Mouse (Mus musculus): ENCODE data around the gene A630023A22Rik.

A630023A22Rik gene

DNA sequence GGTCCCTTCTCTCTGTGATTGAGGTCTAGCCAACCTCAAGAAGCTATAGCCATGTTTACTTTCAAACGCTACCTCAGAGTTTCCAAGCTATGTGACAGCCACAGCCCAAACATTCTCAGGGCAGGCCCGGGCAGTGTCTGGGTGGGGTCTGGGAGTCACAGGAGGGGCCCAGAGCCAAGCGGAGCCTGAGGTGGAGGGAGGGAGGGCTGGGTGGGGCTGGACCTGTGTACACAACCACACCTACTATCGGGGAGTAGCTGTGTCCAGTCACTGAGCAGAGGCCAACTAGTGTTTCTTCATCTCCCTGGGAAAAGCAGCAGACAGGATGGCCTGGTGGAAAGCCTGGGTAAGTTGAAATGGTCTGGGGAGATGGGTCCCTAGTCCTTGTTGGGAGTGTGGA is 16.8 kb downstream of the A630023A22Rik start, which contains the start of gene Anxa8:
Anxa8 (plus strand) TSS at position 251 of the 400 bp plus-strand sequence.
- no peak for DNase-seq

DNA sequence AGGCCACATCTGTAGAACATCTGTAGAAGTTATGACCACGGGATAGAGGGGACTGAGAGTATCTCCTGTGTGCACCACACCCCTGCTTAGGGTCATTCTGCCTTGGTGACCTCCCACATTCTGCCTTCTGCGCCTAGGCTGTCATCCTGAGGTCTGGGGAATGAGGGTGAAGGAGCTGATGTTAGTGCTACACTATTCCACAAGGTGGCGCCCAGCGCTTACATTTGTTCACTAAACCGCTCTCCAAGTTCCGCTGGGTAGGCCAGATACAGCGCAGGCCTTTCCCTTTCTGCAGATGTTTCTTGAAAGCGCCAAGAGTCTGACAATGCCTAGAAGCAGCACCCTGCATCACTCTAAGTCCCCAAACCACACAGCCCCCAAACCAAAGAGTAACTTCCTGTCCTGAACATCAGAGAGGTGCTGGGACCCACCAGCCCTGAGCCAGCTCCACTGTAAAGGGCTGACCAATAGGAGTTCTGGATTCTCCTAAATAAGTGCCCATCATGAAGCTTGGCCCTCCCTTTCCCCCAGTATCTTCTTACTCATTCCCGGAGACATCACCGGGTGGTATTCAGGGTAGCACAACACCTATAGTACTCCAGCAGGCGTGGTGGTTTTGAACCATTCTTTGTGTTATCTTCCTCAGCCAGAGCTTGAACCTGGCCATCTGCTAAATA is 22.1 kb downstream of the A630023A22Rik start:
- no peak for DNase-seq

DNA sequence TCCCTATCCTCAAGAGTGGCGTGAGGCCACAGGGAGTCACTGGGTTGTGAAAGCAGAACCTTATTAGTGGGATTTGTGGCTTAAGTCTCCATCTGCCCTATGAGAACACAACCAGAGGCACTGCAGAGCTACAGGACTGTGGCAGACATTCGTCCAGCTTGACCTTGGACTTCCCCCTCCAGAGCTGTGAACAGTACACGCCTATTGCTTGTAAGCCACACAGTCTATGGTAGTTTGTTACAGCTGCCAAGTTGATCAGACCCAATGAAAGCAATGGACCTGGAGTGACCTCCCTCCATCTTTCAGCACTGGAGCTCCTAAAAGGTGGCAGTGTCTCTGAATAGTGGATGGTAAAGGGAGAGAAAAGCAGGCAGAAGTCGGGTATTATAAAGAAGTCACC is 24.3 kb downstream of the A630023A22Rik start:
- no peak for DNase-seq

DNA sequence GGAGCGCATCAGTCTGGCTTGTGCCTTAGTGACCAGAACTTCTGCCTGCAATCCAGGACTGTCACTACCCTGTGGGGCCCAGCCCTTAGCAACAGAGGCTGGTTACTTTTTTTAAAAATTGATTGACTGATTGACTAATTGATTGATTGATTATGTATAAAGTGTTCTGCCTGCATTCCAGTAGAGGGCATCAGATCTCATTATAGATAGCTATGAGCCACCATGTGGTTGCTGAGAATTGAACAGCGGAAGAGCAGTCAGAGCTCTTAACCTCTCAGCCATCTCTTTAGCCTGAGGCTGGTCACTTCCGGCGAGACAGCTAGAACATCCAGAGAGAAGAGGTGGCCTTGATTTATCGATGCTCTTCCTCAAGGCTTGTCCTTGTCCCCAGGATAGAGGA is 25.3 kb downstream of the A630023A22Rik start:
- no peak for DNase-seq

DNA sequence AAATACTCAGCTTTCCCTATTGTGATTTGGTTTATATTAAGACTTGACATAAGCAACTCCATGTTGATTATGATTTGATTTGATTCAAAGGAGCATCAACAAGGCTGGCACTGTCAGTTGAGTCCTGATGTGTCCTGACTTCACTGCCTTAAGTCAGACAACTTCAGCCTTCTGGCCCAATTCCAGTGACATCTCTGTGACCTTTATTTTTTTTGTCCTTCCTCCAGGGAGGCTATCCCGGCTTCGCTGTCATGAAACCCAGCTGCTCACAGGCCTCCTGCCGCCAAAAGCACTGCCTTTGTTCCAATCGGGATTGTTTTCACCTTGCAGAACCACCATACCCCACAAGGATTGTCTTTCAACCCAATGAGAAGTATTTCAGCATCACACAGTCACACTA is 27.2 kb downstream of the A630023A22Rik start:
- DNase-seq, result no peak

DNA sequence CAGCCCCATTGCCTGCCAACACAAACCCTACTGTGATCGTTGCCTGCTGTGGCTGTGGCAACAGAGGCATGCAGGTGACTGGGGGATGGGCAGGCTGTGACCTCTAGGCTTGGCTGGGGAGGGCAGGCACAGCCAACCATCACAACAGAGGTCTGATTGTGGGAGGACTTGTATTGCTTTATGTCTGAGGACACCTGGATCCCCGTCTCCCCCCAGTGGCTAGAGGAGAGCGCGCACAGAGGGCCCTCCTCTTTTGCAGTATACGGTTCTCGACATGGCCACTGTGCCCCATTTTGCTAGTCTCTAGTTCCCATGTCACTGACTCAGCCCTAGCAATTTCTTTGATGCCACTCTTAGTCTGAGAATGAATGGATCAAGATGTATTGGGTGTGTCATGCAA is 30.9 kb downstream of the A630023A22Rik start:
- no peak for DNase-seq

DNA sequence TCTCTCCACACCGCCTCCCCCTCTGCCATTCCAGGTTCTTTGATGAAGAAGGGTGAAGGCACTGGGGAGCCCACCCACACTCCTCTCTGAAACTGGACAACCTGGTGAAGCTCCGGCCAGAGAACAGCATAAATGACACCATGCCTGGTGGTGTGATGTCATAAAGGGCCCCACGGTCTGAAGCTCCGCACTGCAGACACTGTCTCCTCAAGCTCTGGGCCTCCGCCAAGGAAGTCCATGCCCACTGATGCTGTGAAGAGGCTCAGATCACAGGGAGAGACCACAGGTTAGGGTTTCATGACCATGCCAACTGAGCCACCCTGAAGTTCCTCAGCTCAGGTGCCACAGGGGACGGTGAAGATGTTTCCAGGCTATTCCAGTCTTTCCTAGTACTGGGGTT is 50.0 kb downstream of the A630023A22Rik start, which contains the start of gene Antxrl:
Antxrl (plus strand) TSS at position 192 of the 400 bp plus-strand sequence.
- DNase-seq, result no peak

DNA sequence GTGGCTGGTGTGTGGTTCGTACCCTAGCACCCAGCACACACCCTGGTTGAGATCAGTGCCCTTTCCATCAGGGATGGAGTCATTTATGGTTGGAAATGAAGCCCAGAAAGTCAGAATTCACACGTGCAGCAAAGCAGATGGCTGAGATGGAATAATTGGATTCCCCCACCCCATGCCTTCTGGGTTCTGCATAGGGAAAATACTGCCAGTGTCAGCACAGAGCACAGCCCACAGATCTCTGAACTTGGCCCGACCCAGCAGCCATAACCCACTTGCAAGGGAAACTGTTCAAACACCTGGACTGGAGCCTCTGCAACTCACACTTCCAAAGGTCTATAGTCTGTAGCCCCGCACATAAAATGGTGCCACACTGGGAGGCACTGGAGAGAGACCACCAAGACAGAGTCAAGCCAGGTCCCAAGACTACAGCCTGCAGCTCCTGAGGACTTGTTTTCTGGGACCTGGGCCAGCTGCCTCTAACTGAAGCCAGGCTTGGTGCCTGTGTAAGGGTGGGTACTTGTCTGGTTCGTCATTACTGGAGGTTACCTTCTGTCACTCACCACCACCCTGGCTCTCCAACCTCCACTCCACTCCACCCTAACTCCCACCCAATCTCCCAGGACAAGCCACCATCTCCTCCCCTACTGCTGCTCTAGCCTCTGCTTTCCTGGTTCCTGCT is 52.3 kb downstream of the A630023A22Rik start:
- DNase-seq, result no peak

DNA sequence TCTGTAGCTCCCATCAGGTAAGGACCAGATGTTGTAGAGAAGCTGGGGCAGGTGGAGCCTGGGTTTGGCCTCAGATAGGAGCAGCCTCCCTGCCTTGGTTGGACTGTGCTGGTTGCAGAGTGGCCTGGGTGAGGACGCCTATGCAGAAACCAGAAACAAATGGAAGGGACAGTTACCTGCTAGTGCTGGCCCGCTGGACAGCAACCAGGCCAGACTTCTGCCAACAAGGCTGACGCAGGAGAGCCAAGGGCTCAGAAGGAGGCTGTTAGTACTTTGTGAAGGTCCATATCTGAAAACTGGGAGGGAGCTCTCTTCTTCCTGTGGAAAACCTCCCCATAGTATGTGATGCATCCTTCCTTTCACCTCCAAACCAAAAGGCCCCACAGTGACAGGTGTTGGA is 59.2 kb downstream of the A630023A22Rik start:
- DNase-seq, result no peak

DNA sequence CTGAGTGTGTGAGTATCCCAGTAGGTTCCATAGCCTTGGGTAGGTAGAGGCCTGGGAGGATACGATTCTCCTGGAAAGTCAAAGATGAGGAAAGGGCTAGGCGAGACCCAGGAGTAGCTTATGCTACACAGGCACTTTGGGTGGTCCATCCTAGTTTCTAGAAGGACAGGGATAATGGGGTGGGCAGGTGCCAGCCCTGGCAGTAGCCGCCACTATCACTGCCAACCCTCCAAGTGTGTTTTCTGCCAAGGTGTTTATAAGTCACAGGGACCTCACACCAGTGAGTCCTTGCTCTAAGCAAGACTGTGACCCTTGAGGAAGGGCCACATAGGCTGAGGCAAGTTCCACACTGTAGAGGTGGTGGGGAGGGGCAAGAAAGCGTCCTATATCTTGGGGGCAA is 61.3 kb downstream of the A630023A22Rik start:
- no peak for DNase-seq

DNA sequence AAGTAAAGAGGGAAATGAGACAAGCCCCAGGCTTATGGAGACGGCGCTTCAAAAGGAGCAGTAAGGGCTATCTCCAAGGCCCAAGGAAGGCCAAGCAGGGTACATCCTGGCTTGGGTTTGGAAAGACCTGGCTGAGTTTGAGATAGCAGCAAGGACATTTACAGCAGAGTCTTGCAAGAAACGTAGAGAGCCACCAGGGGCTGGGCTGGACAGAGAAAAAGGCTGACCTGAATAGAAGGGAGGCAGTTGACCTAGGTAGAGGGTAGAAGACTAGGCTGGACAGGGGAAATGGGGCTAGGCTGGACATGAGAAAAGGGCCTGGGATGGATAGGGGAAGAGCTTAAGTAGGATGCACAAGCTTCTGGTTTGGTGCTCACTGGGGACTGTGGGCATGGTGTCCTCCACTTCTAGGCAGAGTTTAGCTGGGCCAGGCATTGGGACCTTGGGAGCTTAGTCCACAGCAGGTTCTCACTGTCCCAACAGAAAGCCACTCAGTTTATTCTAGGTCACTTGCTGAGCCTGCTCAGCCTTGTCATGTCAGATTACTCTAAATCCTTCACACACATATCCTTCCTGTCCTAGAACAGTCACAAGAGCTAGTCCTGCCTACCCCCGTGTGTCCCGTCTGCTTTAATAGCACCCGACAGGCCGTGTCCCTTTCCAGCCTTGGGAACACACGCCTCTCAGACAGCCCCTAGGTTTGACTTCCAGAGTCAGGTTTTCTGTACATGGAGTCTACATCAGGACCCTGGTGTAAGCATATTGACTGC is 68.5 kb downstream of the A630023A22Rik start:
- DNase-seq, result no peak

DNA sequence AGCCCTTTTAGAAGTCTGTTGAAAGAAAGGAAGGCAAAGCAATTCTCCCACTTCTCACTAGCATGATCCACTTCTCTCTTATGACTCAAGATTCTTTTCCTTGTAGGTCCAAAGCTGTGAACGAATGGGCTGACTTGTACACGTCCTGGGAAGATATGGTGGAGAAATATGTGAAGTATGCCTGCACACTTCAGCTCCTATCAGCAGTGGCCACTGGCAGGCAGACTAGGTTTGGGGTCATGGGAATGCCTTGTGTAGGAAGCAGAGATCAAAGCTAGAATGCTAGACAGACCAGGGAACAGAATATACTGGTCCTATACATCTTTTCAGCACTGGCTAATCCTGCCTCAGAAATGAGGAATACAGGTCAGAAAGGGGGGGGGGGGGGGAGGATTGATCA is 75.8 kb downstream of the A630023A22Rik start:
- DNase-seq, result no peak

DNA sequence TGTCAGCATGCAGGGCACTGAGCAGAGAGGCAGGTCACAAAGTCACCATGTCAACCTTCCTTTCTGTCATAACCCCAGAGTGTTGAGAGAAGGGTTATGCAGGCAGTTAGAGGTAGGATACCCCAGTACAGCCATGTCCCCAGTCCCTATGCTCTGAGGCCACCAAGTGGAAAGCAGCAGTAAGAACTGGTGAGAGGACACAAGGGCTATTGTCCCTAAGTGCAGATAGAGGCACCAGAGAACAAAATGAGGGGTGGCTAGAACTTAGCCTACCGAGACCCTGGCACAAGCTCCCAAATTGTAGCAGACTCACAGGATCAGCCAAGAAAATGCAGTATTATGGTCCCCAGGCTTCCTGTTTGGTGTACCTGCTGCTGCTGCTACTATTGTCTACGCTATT is 85.6 kb downstream of the A630023A22Rik start:
- no peak for DNase-seq

DNA sequence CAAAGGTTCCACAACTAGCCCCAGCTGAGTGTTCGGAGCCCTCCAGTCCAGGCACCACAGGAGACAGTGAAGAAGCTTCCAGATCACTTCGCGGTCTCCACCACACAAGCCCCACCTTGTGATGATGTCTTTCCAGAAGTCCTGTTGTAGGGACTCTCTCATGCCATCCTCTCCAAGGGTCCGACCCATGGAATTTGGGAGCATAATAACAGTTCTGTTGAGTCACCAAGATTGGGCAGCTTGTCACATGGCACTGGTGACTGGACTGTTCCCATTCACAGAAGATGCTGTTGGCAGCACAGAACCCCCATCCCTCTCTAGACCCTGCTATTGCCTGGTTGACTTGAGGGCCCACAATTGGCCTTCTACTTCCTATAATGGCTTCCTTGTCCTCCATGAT is 86.2 kb downstream of the A630023A22Rik start, which contains the start of gene Gm5460:
Gm5460 (plus strand) TSS at position 378 of the 400 bp plus-strand sequence.
- DNase-seq, result no peak

DNA sequence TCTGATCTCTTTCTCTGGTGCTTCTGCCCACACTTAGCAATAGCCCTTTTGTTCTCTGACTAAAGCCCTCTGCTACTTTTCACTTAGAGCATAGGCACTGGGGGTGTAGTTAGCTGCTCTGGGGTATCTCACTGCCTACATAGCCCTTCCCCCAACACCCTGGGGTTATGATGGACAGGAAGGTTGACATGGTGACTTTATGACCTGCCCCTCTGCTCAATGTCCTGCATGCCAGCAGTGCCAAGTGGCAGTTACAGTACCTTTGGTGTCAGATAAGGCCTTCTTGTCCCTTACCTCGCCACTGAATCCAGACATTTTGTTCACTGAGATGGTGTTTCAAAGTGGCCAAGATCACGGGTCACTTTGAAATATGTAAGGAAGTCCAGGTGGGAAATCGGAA is 87.5 kb downstream of the A630023A22Rik start, which contains the start of gene Gm30083:
Gm30083 (minus strand) TSS at position 120 of the 400 bp plus-strand sequence.
- no peak for DNase-seq

DNA sequence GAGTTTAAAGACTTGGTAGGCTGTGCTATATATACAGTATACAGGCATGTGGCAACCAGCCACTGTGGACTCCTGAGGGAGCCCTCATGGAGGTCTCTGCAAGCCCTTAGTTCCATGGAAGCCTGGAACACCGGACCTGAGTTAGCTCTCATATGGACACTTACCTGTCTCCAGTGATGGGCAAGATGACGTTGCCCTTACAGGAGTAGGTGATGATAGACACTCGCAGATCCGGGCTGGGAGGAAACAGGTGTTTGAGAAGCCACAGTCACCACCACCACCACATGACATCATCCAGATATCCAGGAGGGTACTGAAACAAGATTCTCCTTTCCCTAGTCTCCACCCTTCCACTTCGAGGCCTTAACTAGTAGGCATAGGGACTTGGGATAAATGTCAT is 100.2 kb downstream of the A630023A22Rik start:
- no peak for DNase-seq

DNA sequence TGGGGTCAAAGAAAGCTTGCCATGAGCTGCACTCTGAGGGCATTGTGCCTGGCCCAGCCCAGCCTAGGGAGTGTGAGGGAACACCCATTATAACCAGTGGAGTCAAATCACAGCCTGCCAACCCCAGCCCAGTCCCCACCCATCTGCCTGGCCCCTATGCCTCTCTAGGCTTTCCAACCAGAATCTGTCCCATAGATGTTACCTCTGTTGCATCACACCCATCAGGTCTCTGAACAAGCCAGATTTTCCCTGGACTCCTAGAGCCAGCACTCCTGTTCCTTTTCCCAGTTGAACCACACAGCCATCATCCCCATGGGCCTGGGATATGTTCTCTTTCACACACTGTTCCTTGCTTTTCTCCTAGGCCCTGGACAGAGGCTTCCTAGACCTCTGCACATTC is 101.1 kb downstream of the A630023A22Rik start:
- no peak for DNase-seq
